Mouse (Mus musculus) gonadal fat pad, adult 2 months (tissue): ENCODE data around the gene Itpk1. TPM values are rescaled to one million over a fixed set of nuclear protein-coding genes. Genes with fewer than 3 reads are reported as not detected.

Source experiments
- DNase-seq: peaks from one replicate; pipeline ENCODE4 v3.0.0-alpha.2; 2012; ENCODE audit warnings: low read depth
- polyA plus RNA-seq: library from polyadenylated mRNA; depleted of rRNA; stranded (reverse); fragments of >200 nt; gene quantifications from 2 replicates; pipeline ENCODE4 v1.2.3, GENCODE M21; 2012; rRNA removed

Itpk1 gene
- polyA plus RNA-seq, result 71.0 and 81.2 TPM in 2 replicates

DNA sequence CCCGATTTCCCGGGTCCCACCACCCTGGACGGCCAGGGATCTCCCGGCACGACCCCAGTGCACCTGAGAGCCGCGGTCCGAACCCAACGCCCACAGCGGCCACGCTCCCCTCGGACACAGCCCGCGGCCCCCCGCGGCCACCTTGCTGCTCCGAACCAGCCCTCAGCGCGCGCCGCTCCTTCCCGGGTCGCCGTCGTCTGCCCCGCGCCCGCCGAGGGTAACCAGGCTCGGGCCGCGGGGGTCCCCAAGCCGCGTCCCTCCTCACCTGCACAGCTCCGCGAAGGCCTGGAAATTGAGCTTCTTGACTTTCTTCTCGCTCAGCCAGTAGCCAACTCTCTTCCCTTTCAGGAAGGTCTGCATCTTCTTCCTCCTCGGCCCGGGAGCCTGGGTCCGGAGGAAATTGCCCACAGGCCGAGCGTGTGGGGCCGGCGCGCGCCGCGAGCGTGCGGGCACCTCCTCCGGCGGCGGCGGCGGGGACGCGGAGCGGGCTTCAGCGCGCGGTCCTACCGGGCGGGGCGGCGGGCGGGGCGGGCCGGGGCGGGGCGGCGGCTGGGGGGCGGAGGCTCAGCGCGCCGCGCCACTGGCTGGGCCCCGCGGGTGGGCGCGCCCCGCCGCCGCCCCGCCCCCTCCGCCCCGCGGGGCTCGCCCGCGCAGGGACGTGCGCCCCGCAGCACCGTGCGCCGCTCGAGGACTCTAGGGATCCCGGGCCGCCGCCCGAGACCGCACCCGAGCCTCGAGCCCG lies at the start of gene Itpk1:
Gene Itpk1, minus strand, starts transcription at position 474 of the 742 bp plus-strand sequence.
- DNase-seq, result no peak

DNA sequence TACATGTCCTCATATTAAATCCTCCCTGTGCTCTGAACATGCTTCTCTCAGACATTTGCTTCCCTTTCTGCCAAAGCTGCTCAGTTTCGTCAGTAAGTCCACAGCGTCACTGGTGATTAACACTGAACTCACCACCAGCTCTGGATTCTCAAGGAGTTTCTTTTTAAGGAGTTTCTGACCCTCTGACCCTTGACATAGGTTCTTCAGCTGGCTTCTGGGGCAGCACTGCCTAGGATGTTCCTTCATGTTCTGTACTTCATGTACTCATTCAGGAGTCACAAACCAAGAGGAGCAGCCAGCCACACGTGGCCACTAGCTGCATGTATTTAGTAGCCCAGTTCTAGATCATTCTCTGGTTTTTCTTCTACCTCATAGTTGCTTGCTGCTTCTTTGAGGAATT lies 43.5 kb upstream of the Itpk1 start:
- no peak for DNase-seq

DNA sequence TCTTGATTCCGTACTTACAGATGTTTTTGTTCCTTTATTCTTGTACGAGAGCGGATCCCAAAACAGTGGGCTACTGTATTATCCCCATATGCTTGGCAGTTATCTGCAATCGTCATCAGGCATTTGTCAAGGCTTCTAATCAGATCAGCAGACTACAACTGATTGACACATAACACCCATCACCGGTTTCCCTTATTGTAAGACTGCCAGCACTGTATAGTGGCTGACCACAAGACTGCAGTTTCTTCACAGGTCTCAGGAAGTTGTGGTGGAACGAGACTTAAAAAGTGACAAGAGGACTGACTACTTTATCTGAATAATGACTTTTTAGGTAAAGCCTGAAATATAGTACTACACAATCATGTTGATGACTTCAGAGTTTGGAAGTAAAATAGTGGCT lies 40.1 kb upstream of the Itpk1 start:
- no peak for DNase-seq

DNA sequence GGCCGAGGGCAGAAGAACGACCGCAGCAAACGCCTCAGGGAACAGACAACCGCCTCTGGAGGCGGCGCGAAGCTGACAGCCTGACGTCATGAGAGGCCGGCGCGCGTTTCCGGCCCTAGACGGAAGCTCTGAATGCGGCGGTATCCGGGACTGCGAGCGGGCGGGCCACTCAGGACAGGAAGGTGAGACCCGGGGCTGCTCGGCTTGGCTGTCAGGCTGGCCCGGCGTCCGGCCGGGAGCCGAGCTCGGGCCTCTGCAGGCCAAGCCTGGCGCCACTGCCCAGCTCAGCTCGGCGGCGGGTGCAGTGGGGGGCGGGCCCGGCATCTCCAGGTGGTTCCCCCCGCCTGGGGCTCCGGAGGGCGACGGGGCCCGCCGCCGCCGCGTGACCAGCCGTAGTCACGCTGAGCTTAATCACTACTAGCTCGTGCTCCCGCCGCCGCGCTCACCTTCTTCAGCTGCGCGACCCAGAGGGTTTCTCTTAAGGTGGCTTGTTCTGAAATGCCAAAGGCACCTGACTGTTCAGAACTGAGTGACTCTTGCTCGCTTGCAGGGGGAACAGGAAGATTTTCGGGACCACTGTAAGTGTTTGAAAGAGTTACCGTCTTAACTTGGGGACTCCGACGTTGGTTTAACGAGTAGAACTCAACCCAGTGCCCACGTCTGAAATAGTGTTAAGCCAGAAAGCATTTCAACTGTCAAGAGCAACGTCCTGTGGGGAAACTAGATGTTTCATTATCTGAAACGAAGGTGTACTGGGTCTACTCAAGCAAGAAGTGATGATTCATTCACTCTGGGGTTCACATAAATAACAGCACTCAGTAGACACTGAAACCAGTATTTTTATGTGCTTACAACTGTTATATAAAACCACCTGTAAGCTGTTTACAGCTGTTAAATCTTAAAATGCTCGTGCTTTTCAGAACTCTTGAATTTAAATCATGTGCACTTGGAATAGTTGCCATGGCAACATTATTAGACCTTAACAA lies 39.2 kb upstream of the Itpk1 start, which contains the start of the genes Moap1 and Tmem251:
Gene Moap1, minus strand, starts transcription at position 73 of the 986 bp plus-strand sequence.
Gene Tmem251, plus strand, starts transcription at position 174 of the 986 bp plus-strand sequence.
- DNase-seq, result no peak

DNA sequence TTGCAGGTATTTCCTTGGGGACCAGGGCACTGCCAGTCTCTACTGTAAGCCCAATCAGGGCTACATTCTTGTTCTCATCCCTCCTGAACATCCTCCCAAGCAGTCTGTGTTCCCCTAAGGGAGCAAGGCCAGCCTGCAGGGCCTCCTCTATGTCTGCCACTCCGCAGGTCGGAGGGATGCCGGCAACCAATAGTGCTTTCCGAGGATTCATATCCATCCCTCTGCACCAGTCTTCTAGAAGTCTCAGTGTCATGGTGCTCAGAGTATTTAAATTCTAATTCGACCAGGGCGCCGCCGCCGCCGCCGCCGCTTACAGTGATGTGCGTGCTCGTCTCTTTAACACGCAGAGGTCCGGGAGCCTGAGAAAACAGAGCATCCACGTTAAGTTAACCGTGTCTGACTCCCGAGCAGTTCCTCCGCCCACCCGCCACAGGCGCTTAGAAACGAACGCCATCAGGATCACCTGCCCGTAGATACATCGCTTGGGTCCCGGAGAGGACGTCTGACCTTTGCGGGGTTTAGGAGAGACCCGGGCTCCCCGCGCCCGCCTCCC lies 38.4 kb upstream of the Itpk1 start:
- DNase-seq, result no peak

DNA sequence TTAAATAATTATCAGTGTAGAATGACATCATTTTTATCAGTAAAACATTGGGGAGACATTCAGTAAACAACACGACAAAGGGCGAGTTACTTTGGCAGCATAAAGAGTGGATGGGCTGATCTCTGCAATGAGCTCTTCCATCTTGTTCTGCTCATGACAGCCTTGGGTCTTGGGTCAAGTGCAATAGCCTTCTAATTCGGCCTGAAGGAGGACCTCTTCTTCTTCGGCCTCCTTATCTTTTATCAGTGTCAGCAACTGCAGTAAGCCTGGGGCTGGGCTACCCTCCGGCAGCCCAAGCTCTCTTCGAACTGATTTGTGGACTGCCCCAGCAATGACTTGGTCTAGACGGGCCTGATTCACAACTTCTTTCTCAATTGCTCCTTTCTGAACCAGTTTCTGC lies 37.3 kb upstream of the Itpk1 start:
- DNase-seq, result no peak

DNA sequence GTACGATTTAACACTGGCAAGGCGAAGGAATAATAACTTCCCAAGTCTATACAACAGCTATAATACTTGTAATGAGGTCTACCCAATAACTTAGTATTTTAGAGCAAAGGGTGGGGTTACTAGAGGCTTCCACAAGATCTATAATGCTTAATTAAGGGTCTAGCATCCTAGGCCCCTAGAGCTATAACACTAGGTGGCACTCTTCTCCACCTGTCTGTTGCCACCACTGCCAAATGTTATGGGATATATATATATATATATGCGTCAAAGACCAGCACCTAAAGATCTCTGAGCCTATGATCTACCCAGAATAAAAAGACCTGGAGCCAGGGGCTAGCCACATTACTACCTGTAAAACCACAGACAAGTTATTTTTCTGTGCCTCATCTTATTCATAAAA lies 35.6 kb upstream of the Itpk1 start:
- no peak for DNase-seq

DNA sequence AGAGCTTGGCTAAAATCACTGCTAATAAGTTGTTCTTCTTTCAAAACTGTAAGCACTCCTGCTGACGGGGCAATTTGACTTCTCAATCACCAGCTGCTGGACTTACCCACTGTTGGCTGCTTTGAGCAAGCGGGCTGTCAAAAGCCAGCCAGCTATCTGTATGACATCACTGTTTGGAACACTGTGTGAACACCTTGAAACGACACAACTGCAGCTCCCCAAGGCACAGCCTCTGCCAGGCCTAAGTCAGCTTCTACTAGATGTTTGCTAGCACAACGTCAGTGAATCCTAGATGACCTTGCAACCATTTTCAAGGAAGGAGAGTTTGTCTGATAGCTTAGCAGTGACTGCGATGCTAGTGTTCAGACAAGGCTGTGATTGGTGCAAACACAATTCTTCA lies 34.4 kb upstream of the Itpk1 start:
- no peak for DNase-seq

DNA sequence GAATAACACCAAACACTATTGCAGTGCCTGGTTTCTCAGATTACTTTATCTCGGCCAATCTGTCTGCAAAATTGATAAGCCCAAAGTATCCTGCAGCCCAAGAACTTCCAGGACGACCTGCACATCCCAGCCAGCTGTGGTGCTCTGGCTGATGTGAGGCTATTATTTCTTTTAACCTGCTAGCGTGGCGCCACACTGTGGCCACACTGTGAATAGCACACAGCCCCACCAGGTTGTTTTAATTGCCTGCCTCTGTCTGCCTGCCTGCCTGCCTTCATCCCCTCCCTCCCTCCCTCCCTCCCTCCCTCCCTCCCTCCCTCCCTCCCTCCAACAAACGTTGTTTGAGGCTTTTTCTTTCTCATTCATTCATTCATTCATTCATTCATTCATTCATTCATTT lies 28.7 kb upstream of the Itpk1 start:
- no peak for DNase-seq

DNA sequence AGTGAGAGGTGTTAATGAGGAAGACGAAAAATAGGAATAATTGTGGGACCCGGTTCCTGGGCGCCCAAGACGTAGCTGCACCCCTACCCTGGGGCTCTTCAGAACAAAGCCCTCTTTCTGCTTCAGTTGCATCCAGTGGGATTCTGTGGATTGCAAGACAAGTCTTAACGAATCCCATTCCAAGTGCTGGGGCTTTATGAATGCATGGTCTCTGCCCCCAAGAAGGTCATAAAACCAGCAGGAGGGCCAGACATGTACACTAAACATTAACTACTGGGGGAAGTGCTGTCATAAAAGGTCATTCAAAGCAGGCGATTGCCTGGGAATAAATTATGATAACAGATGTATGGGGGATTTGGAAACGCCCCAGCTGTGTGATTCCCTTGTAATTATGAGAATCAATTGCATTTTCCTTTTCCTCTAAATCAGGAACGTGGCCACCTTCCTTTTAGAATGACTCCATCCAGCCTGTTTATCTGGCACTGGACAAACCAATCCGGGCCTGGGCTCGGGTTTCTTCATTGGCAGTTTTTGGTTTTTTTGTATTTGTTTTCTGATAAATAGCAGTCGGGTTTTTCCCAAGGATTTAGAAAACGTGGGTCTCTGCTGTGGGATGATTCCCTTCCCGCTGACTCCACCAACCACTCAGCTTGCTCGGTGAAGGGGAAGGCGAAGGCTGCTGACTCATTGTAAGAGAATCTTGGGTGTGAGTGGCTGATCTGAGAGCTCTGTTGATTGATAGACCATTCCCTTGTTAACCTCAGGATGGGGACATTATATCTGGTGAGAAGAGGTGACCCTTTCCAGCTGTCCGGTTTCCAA lies 26.3 kb upstream of the Itpk1 start:
- DNase-seq, result no peak

DNA sequence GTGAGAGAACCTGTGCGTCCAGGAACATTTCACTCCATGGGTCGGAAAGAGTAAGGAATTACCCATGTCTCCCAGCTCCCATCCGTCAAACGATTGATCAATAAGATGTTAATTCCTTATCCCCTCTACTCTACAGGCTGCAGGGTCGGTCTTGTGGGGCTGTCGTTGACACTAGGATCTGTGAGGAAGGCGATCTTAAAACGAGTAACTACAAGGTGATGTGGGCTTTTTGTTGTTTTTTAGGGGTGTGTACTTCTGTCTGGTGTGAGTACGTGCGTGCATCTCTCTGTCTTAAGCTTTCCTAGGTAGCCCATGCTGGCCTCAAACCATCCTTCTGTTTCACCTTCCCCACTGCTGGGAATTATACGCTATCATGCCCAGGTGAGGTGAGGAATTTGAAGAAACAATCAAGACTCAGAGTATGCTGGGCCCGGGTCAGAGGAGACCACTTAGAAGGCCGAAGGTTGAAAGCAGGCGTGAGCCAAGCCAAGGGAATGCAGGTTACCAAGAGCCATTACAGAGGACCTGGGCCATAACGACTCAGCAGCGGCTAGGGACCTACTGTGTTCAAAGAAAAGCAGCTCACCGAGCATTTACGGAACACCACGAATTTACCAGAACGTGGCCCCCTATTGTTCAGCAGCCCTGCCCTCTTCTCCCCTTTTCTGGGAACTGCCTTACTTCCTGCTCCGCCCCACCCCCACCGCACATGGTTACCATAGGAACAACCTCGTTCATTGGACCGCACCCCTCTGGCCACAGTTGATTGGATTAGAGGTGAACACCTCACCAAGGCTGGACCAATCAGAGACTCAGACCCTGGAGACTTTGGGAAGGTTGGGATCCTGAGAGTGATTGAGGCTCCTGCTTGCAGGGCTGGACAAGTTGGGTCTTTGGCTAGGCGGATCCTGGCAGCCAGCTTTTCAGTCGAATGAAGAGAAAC lies 25.4 kb upstream of the Itpk1 start:
- DNase-seq, result peak; percentile 56

DNA sequence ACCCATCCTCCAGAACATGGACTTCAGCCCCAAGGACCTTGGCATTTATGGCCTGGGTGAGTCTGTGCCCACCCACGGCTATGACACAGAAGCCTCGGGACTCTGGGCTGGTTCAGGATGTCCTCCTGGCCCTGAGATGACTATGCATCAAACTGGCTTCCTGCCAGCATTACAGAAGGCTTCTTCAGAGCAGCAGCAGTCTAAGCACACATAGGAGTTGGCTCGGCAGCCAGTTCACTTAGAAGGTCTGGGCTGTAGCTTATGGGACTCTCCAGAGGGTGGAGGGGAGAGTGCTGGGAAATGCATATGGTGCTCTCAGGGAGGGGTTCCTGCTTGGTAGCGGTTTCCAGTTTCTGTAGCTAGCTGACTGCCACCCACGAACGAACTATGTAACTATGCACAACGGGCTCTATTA lies 21.0 kb upstream of the Itpk1 start:
- DNase-seq, result no peak

DNA sequence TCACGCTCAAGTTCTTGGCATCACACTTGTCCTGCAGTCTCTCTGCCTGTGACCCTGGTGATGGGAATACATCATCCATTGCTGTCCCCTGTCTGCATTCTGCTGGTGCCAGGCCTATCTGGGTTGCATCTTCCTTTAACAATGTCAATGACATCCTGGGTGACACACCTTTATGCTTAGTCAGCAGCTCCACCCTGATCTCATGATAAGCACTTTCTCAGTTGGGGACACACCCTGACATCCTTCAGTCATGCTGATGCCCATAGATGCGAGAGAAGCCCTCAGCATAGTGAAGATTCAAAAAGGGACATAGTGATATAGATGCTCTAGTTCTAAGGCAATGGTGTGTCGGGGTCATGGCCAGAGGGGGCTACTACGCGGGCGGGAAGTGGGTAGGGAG lies 20.4 kb upstream of the Itpk1 start:
- DNase-seq, result no peak

DNA sequence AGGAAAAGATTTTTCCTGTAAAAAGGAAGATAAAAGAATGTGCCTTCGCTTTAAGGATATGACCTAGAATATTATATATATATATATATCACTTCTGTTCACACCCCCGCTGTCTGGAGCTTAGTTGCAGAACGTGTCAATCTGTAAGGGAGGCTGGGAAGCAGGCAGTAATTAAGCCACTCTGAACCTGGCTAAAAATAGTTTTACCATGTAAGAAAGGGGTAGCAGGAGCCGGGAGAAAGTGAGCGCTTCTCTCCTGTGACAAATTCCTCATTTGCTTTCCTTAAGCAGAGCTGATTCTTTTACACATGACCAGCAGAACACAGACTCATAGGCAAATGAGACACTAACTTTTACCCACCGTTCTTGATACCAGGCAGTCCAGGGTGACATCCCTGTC lies 19.1 kb upstream of the Itpk1 start:
- DNase-seq, result no peak

DNA sequence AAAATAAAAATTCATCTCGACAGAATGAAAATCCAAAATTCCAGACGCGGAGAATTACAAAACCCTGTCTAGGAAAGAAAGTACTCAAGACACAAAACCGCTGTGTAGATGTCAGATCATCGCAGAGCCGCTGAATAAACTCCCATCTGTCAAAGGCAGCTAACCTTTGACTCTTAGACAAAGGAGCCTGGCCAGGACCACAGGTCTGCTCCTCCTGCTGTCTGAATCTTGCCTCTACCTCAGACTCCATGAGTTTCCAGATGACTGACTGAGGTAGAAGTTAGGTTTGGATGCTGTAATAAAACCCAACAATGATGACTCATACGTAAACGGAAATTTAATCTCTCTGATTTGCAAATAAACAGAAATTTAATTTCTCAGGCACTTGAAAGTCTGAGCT lies 18.2 kb upstream of the Itpk1 start:
- no peak for DNase-seq

DNA sequence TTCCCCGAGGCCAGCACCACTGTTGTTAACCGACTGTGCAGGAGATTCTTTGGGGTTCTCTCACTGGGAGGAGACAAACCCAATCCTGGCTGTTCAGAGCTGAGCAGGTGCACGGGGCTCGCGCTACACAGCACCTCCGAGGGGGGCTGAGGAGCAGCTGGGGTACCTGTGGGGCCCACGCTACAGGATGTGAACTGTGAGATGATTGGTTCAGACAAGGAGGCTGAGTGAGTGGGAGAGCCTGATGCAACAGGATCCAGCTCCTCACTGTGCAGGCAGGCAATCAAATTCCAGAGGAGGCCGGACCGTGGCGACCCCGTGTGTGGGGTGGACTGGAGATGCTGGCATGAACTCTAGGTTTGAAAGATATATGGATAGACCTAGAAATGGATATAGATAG lies 17.7 kb upstream of the Itpk1 start:
- no peak for DNase-seq

DNA sequence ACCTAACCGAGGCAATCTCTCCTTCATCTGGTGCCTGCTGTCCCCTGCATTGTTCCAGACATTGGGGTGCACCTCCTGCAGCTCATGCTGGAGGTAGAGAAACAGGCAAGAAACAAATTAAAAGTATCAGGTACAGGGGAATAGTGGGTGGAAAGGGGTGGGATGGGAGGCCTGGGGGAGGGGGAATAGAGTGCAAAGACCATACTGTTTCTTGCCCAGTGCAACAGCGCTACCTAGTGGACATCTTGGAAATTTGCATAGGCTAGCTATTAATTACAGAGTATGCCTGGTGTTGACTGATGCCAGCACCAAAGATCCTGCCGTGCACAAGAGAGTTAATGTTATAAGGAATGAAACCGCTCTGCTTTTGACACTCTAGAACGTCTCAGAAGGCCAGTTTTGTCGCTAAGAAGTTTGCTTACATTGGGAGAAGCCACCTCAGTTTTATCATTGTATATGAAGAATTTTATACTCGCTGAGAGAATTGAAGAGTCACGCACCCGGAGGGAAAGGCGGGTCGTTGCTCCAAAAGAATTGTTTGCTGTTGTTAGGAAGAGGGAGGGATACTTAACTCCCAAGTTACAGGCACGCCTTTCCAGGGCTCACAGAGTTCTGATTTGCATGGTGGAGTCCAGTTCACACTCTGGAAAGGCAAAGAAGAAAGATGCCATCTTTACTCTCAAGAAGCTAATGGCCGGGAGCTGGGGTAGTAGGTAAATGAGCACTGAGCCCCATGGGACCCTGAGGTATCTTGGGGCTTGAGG lies 15.0 kb upstream of the Itpk1 start:
- DNase-seq, result no peak

DNA sequence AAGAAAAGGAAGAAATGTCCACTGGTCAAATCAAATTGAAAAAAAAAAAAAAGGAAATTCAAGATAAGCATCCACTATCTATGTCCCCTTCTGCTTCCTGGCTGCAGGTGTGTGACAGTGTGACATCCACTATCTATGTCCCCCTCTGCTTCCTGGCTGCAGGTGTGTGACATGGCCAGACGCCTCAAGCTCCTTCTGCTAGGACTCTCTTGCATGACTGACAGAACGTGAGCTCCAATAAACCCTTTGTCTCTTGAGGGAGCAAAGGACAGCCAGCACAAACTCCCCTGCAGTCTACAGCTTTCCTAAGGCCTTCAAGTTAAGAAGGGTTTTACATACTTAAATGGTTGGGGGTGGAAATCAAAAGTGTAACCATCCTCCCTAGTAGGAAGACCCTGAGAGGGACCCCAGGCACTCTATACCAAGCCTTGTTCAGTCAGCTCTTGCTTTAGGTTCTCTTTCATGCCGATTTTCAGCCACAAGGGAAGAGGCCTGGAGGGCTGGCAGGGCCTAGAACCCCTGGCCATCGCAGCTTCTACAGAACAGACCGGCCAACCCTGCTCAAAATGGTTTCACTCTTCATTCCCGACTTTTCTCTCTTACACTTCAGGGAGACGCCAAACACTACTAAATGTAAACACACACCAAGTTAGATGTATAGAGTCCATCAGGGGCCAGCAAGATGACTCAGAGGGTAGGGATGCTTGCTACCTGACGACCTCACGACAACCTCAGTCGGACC lies 10.1 kb upstream of the Itpk1 start:
- DNase-seq, result no peak

DNA sequence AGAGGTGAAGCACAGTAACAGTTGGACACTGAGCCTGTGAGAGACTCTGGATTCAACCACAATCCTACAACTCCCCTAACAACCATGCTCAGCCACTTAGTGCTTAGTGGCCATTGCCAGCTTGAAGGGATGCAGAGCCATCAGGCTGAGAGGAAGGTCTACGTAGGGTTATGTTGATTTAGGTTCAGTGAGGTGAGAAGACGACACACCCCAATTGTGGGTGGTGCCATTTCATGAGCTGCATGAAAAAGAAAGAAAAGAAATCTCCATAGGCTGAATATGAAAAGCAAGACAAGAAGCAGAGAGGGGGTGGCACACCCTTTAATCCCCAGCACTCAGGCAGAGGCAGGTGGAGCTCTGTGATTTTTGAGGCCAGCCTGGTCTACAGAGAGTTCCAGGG lies 9.4 kb upstream of the Itpk1 start:
- no peak for DNase-seq
